Mouse (Mus musculus): ENCODE results near the gene Tspan13.

The Tspan13 gene

GRCm38 (mm10) chr12:36042348-36042778 lies at the start of gene Tspan13:
Gene Tspan13, minus strand, starts transcription at chr12:36042500.
- peak; percentile 95 for DNase-seq

- no peak for DNase-seq
Observed at GRCm38 (mm10) chr12:36091964-36092363, 49.7 kb upstream of the Tspan13 start.

- peak; percentile 8 for DNase-seq
Observed at GRCm38 (mm10) chr12:36089221-36089620, 46.9 kb upstream of the Tspan13 start.

GRCm38 (mm10) chr12:36088804-36089203 lies 46.5 kb upstream of the Tspan13 start:
- no peak for DNase-seq

- no peak for DNase-seq
Observed at GRCm38 (mm10) chr12:36085380-36085779, 43.1 kb upstream of the Tspan13 start.

- no peak for DNase-seq
Observed at GRCm38 (mm10) chr12:36078101-36078899, 36.0 kb upstream of the Tspan13 start.

GRCm38 (mm10) chr12:36072860-36073259 lies 30.6 kb upstream of the Tspan13 start:
- no peak for DNase-seq

- DNase-seq: no peak
Observed at GRCm38 (mm10) chr12:36070231-36070630, 27.9 kb upstream of the Tspan13 start.

- DNase-seq: no peak
Observed at GRCm38 (mm10) chr12:36067538-36067937, 25.2 kb upstream of the Tspan13 start.

GRCm38 (mm10) chr12:36065911-36066310 lies 23.6 kb upstream of the Tspan13 start:
- no peak for DNase-seq

- no peak for DNase-seq
Observed at GRCm38 (mm10) chr12:36057699-36058098, 15.4 kb upstream of the Tspan13 start.

- DNase-seq: no peak
Observed at GRCm38 (mm10) chr12:36050276-36050675, 8.0 kb upstream of the Tspan13 start.

- no peak for DNase-seq
Observed at GRCm38 (mm10) chr12:36047593-36047992, 5.3 kb upstream of the Tspan13 start.

- DNase-seq: no peak
Observed at GRCm38 (mm10) chr12:36046196-36046595, 3.9 kb upstream of the Tspan13 start.

- DNase-seq: no peak
Observed at GRCm38 (mm10) chr12:36044691-36045090, 2.4 kb upstream of the Tspan13 start.

GRCm38 (mm10) chr12:36041703-36042347 lies 475 bp downstream of the Tspan13 start:
- peak; percentile 84 for DNase-seq

- no peak for DNase-seq
Observed at GRCm38 (mm10) chr12:36041281-36041589, 1.1 kb downstream of the Tspan13 start.

GRCm38 (mm10) chr12:36040571-36041280 lies 1.6 kb downstream of the Tspan13 start:
- peak; percentile 51 for DNase-seq

GRCm38 (mm10) chr12:36039541-36040084 lies 2.7 kb downstream of the Tspan13 start:
- DNase-seq: no peak

GRCm38 (mm10) chr12:36036776-36037175 lies 5.5 kb downstream of the Tspan13 start:
- no peak for DNase-seq

- DNase-seq: no peak
Observed at GRCm38 (mm10) chr12:36036121-36036520, 6.2 kb downstream of the Tspan13 start.

- no peak for DNase-seq
Observed at GRCm38 (mm10) chr12:36035501-36035900, 6.8 kb downstream of the Tspan13 start.

- no peak for DNase-seq
Observed at GRCm38 (mm10) chr12:36032419-36032818, 9.9 kb downstream of the Tspan13 start.

Measured in cerebellum, adult 9-11 months (tissue).